Mouse (Mus musculus) stomach, postnatal 0 days (tissue): ENCODE measurements around the gene Sapcd1.

Experiments used
- CTCF ChIP-seq: IDR thresholded peaks from 2 replicates; pipeline ENCODE4 v1.5.1; 2016; ENCODE audit warnings: antibody characterized with exemption, low read depth, mild to moderate bottlenecking, moderate library complexity
- EP300 ChIP-seq: optimal IDR thresholded peaks from 2 replicates; pipeline ENCODE3; 2016; ENCODE audit warnings: antibody characterized with exemption

DNA sequence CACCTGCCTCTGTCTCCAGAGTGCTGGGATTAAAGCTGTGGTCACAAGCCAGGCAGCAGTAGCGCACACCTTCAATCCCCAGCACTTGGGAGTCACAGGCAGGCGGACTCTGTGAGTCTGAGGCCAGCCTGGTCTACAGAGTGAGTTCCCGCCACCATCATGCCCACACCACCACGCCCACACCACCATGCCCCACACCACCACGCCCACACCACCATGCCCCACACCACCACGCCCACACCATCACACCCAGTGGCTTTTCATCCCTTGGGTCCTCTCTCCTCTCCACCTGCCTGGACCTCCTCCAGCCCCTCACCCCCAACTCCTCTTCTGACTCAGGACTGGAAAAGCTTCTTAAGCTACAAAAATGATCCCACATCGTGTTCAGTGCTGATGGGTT is 4.1 kb upstream of the Sapcd1 start:
- TF ChIP-seq EP300 (no peak), CTCF (no peak)
